Comparison of ENCODE assay signal across 10 mouse cellular contexts in genomic region chr13:117601331-117601965, GRCm38 (mm10). TPM values are rescaled to one million over a fixed set of nuclear protein-coding genes. Genes with fewer than 3 reads are reported as not detected.
DNase-seq lines count a peak whose midpoint lies in the region; ATAC-seq lines count a peak whose summit lies in the region.
"Had no signal": no experiment of that assay in that cellular context is flagged by ENCODE, and none has a peak within 500 bp of the region (broad histone marks: within the 10 kb centered on the region; RNA-seq: fewer than 3 reads in every experiment).

No protein-coding gene starts in this region.

- no peaks in the 10 kb centered on the region for H3K36me3 ChIP-seq in heart, embryonic 15.5 days
- H3K36me3 ChIP-seq in neural tube, embryonic 12.5 days = no peaks in the 10 kb centered on the region
- H3K36me3 ChIP-seq: G1E; liver, embryonic 13.5 days had no signal

- H3K4me1 ChIP-seq in heart, embryonic 15.5 days (replicated peaks) = peaks cover 19% of the 10 kb centered on the region
- peaks cover 12% of the 10 kb centered on the region for H3K4me1 ChIP-seq in neural tube, embryonic 12.5 days

- H3K4me3 ChIP-seq in heart, embryonic 15.5 days = peak overlapping the region; percentile 62; the same call in 1 of the 2 replicates
- no peak overlapping the region for H3K4me3 ChIP-seq in neural tube, embryonic 12.5 days

- no peaks in the 10 kb centered on the region for H3K9me3 ChIP-seq in heart, embryonic 15.5 days (replicated peaks)
- no peaks in the 10 kb centered on the region for H3K9me3 ChIP-seq in neural tube, embryonic 12.5 days
- H3K9me3 ChIP-seq: liver, embryonic 13.5 days had no signal

- ATAC-seq in heart, embryonic 15.5 days (replicated peaks; ENCODE audit: insufficient number of reproducible peaks, insufficient read depth, low FRiP score, low read depth) = no peak
- no peak for ATAC-seq in neural tube, embryonic 12.5 days (ENCODE audit: low FRiP score, low read depth)

- DNase-seq in cerebellum, postnatal 10 days = peak; percentile 31 to 47
- DNase-seq in cerebellum, postnatal 4 days (ENCODE audit: low spot score in 2 of 2) = no peak
- DNase-seq in heart, postnatal 36 days = no peak
- no peak for DNase-seq in neural tube, embryonic 10.5 days (ENCODE audit: extremely low spot score, low spot score)
- peak; percentile 33 for DNase-seq in retina, postnatal 7 days (ENCODE audit: low read depth, low spot score)
- no peak for DNase-seq in urinary bladder, postnatal 10 days (ENCODE audit: low spot score)

- H3K4me2 ChIP-seq in heart, embryonic 15.5 days = peak overlapping the region; percentile 100
- H3K4me2 ChIP-seq in neural tube, embryonic 12.5 days (replicated peaks) = peak overlapping the region; percentile 94

- no peak overlapping the region for H3K27ac ChIP-seq in heart, embryonic 15.5 days
- no peak overlapping the region for H3K27ac ChIP-seq in neural tube, embryonic 12.5 days
- H3K27ac ChIP-seq: liver, embryonic 13.5 days had no signal

- peaks cover 21% of the 10 kb centered on the region for H3K27me3 ChIP-seq in heart, embryonic 15.5 days
- peaks cover 22% of the 10 kb centered on the region for H3K27me3 ChIP-seq in neural tube, embryonic 12.5 days (replicated peaks)

- H3K9ac ChIP-seq in heart, embryonic 15.5 days = no peak overlapping the region
- H3K9ac ChIP-seq in neural tube, embryonic 12.5 days = no peak overlapping the region
- H3K9ac ChIP-seq: liver, embryonic 13.5 days had no signal

- intact Hi-C loops in heart, postnatal 36 days (cut with DNase I) = loop anchor here (5.0 kb wide), 2 partner anchors 201 to 626 kb away; no protein-coding TSS in a partner anchor

- WGBS in heart, embryonic 15.5 days = 20% methylated on average over 9 of the region's 9 CpGs
- 63% methylated on average over 9 of the region's 9 CpGs for WGBS in neural tube, embryonic 12.5 days

RNA-seq across cellular contexts. Expression of gene Hcn1, which starts 0.7 kb away (rescaled TPM):
- 0.04 and 0.09 TPM in 2 replicates for polyA plus RNA-seq in heart, embryonic 15.5 days (2015; fragmentation: Nextera tagmentation; extraction: Ambion mirVana)
- total RNA-seq in heart, postnatal 36 days (2021) = 1 to 10 TPM in 1 of 2 experiments, under 1 TPM in 1; 0.89 to 2.0 TPM
- 0.33 TPM in 2 replicates for polyA plus RNA-seq in neural tube, embryonic 12.5 days (2016; fragmentation: Nextera tagmentation; extraction: Ambion mirVana)
- polyA plus RNA-seq: G1E had no signal

Comparison
In these comparisons a context has a peak if more than half of its experiments do, and no peak if none do; other contexts are left out.
1. DNase-seq: peak in cerebellum, postnatal 10 days (2 of 2) and retina, postnatal 7 days (single experiment); none in cerebellum, postnatal 4 days (0 of 2), heart, postnatal 36 days (0 of 2), neural tube, embryonic 10.5 days (single experiment) and urinary bladder, postnatal 10 days (single experiment).